Mouse (Mus musculus): ENCODE measurements around the gene Tal1. TPM values are rescaled to one million over a fixed set of nuclear protein-coding genes. Genes with fewer than 3 reads are reported as not detected.

The Tal1 gene
- 1.7 TPM in 2 replicates for polyA plus RNA-seq (2016; fragmentation: Nextera tagmentation; extraction: Ambion mirVana)

- H3K4me1 ChIP-seq = peaks cover 32% of the 10 kb centered on the region
- peaks cover 100% of the 10 kb centered on the region for H3K27me3 ChIP-seq (ENCODE audit: low read depth, poor library complexity, severe bottlenecking)
- H3K36me3 ChIP-seq = no peaks in the 10 kb centered on the region
- peak; percentile 73 for DNase-seq (ENCODE audit: low spot score)
- H3K27ac ChIP-seq = peak within 1 kb of the TSS; percentile 75
- no peaks in the 10 kb centered on the region for H3K9me3 ChIP-seq (replicated peaks)
- WGBS = under 1% methylated on average over 60 of the region's 60 CpGs
- peak within 1 kb of the TSS; percentile 46 for H3K4me3 ChIP-seq
These were observed at the start of gene Tal1 for GRCm38 (mm10) chr4:115056371-115056920. Gene Tal1, plus strand, starts transcription at chr4:115056426.

GRCm38 (mm10) chr4:115014276-115014675 lies 42.0 kb upstream of the Tal1 start:
- Histone ChIP-seq H3K9me3 (replicated peaks) (no peaks in the 10 kb centered on the region), H3K27ac (no peak overlapping the region), H3K27me3 (ENCODE audit: low read depth, poor library complexity, severe bottlenecking) (no peaks in the 10 kb centered on the region), H3K4me3 (no peak overlapping the region), H3K4me1 (no peaks in the 10 kb centered on the region), H3K36me3 (peaks cover 99% of the 10 kb centered on the region)
- DNase-seq (ENCODE audit: low spot score) = no peak
- WGBS = 90% methylated on average over 3 of the region's 3 CpGs

- Histone ChIP-seq H3K9me3 (replicated peaks) (no peaks in the 10 kb centered on the region), H3K4me3 (no peak overlapping the region), H3K36me3 (peaks cover 97% of the 10 kb centered on the region), H3K27me3 (ENCODE audit: low read depth, poor library complexity, severe bottlenecking) (no peaks in the 10 kb centered on the region), H3K27ac (no peak overlapping the region), H3K4me1 (no peaks in the 10 kb centered on the region)
- no peak for DNase-seq (ENCODE audit: low spot score)
- 93% methylated on average over 3 of the region's 3 CpGs for WGBS
These were observed 36.2 kb upstream of the Tal1 start for GRCm38 (mm10) chr4:115019997-115020396.

- no peak overlapping the region for H3K27ac ChIP-seq
- DNase-seq (ENCODE audit: low spot score) = no peak
- H3K36me3 ChIP-seq = peaks cover 85% of the 10 kb centered on the region
- 88% methylated on average over 6 of the region's 6 CpGs for WGBS
- no peak overlapping the region for H3K4me3 ChIP-seq
- H3K9me3 ChIP-seq (replicated peaks) = no peaks in the 10 kb centered on the region
- H3K4me1 ChIP-seq = no peaks in the 10 kb centered on the region
- H3K27me3 ChIP-seq (ENCODE audit: low read depth, poor library complexity, severe bottlenecking) = no peaks in the 10 kb centered on the region
These were observed 21.2 kb upstream of the Tal1 start for GRCm38 (mm10) chr4:115035043-115035442.

GRCm38 (mm10) chr4:115038242-115038641 lies 18.0 kb upstream of the Tal1 start:
- no peaks in the 10 kb centered on the region for H3K9me3 ChIP-seq (replicated peaks)
- H3K27ac ChIP-seq = no peak overlapping the region
- WGBS = 43% methylated on average over 4 of the region's 4 CpGs
- peaks cover 85% of the 10 kb centered on the region for H3K36me3 ChIP-seq
- H3K27me3 ChIP-seq (ENCODE audit: low read depth, poor library complexity, severe bottlenecking) = no peaks in the 10 kb centered on the region
- DNase-seq (ENCODE audit: low spot score) = no peak
- no peaks in the 10 kb centered on the region for H3K4me1 ChIP-seq
- no peak overlapping the region for H3K4me3 ChIP-seq

GRCm38 (mm10) chr4:115045621-115046020 lies 10.6 kb upstream of the Tal1 start:
- peaks cover 38% of the 10 kb centered on the region for H3K36me3 ChIP-seq
- 0 out of 2 replicates have a peak, but pooled peaks cover 2% of the 10 kb centered on the region for H3K4me1 ChIP-seq
- WGBS = 81% methylated on average over 3 of the region's 3 CpGs
- H3K27ac ChIP-seq = no peak overlapping the region
- peak; percentile 19 for DNase-seq (ENCODE audit: low spot score)
- no peak overlapping the region for H3K4me3 ChIP-seq
- no peaks in the 10 kb centered on the region for H3K9me3 ChIP-seq (replicated peaks)
- H3K27me3 ChIP-seq (ENCODE audit: low read depth, poor library complexity, severe bottlenecking) = peaks cover 28% of the 10 kb centered on the region

GRCm38 (mm10) chr4:115047750-115048149 lies 8.5 kb upstream of the Tal1 start:
- Histone ChIP-seq H3K4me1 (peaks cover 10% of the 10 kb centered on the region), H3K4me3 (no peak overlapping the region), H3K27me3 (ENCODE audit: low read depth, poor library complexity, severe bottlenecking) (peaks cover 49% of the 10 kb centered on the region), H3K36me3 (peaks cover 17% of the 10 kb centered on the region), H3K27ac (no peak overlapping the region), H3K9me3 (replicated peaks) (no peaks in the 10 kb centered on the region)
- 9% methylated on average over 5 of the region's 5 CpGs for WGBS
- DNase-seq (ENCODE audit: low spot score) = peak; percentile 60

GRCm38 (mm10) chr4:115048190-115048589 lies 8.0 kb upstream of the Tal1 start:
- Histone ChIP-seq H3K27ac (no peak overlapping the region), H3K27me3 (ENCODE audit: low read depth, poor library complexity, severe bottlenecking) (peaks cover 53% of the 10 kb centered on the region), H3K36me3 (peaks cover 12% of the 10 kb centered on the region), H3K4me1 (peaks cover 14% of the 10 kb centered on the region), H3K4me3 (no peak overlapping the region), H3K9me3 (replicated peaks) (no peaks in the 10 kb centered on the region)
- no peak for DNase-seq (ENCODE audit: low spot score)
- 71% methylated on average over 8 of the region's 8 CpGs for WGBS

- no peak for DNase-seq (ENCODE audit: low spot score)
These were observed 5.0 kb upstream of the Tal1 start for GRCm38 (mm10) chr4:115051245-115051644.

GRCm38 (mm10) chr4:115052343-115053005 lies 3.8 kb upstream of the Tal1 start:
- H3K27ac ChIP-seq = peak overlapping the region; percentile 77
- peak overlapping the region; percentile 50 for H3K4me3 ChIP-seq
- H3K36me3 ChIP-seq = no peaks in the 10 kb centered on the region
- H3K9me3 ChIP-seq (replicated peaks) = no peaks in the 10 kb centered on the region
- H3K27me3 ChIP-seq (ENCODE audit: low read depth, poor library complexity, severe bottlenecking) = peaks cover 96% of the 10 kb centered on the region
- H3K4me1 ChIP-seq = peaks cover 27% of the 10 kb centered on the region
- peak; percentile 82 for DNase-seq (ENCODE audit: low spot score)
- under 1% methylated on average over 36 of the region's 36 CpGs for WGBS

More at GRCm38 (mm10) chr4:115051245-115051644, 5.0 kb upstream of the Tal1 start:
- Histone ChIP-seq H3K27me3 (ENCODE audit: low read depth, poor library complexity, severe bottlenecking) (peaks cover 84% of the 10 kb centered on the region), H3K9me3 (replicated peaks) (no peaks in the 10 kb centered on the region), H3K4me3 (no peak overlapping the region), H3K27ac (no peak overlapping the region), H3K36me3 (no peaks in the 10 kb centered on the region), H3K4me1 (peaks cover 16% of the 10 kb centered on the region)
- 78% methylated on average over 5 of the region's 5 CpGs for WGBS

- H3K27ac ChIP-seq = no peak overlapping the region
- 7% methylated on average over 2 of the region's 2 CpGs for WGBS
- DNase-seq (ENCODE audit: low spot score) = no peak
These were observed 1.2 kb upstream of the Tal1 start for GRCm38 (mm10) chr4:115055044-115055443.

GRCm38 (mm10) chr4:115055691-115056090 lies 535 bp upstream of the Tal1 start:
- 12% methylated on average over 3 of the region's 3 CpGs for WGBS
- H3K27ac ChIP-seq = no peak overlapping the region
- DNase-seq (ENCODE audit: low spot score) = no peak

More at GRCm38 (mm10) chr4:115055044-115055443, 1.2 kb upstream of the Tal1 start:
- Histone ChIP-seq H3K9me3 (replicated peaks) (no peaks in the 10 kb centered on the region), H3K27me3 (ENCODE audit: low read depth, poor library complexity, severe bottlenecking) (peaks cover 100% of the 10 kb centered on the region), H3K4me1 (peaks cover 32% of the 10 kb centered on the region), H3K36me3 (no peaks in the 10 kb centered on the region), H3K4me3 (no peak overlapping the region)

GRCm38 (mm10) chr4:115056921-115057673 lies 871 bp downstream of the Tal1 start:
- no peaks in the 10 kb centered on the region for H3K9me3 ChIP-seq (replicated peaks)
- peak overlapping the region; percentile 46 for H3K4me3 ChIP-seq
- peaks cover 100% of the 10 kb centered on the region for H3K27me3 ChIP-seq (ENCODE audit: low read depth, poor library complexity, severe bottlenecking)
- H3K4me1 ChIP-seq = peaks cover 31% of the 10 kb centered on the region
- WGBS = under 1% methylated on average over 48 of the region's 48 CpGs
- H3K36me3 ChIP-seq = no peaks in the 10 kb centered on the region
- peak overlapping the region; percentile 75 for H3K27ac ChIP-seq
- peak; percentile 77 for DNase-seq (ENCODE audit: low spot score)

More at GRCm38 (mm10) chr4:115055691-115056090, 535 bp upstream of the Tal1 start:
- H3K36me3 ChIP-seq = no peaks in the 10 kb centered on the region
- peaks cover 100% of the 10 kb centered on the region for H3K27me3 ChIP-seq (ENCODE audit: low read depth, poor library complexity, severe bottlenecking)
- no peaks in the 10 kb centered on the region for H3K9me3 ChIP-seq (replicated peaks)
- peaks cover 32% of the 10 kb centered on the region for H3K4me1 ChIP-seq
- H3K4me3 ChIP-seq = no peak overlapping the region

Data from limb, embryonic 10.5 days (tissue).